Mouse (Mus musculus) liver, adult (tissue): ENCODE data around the gene Zbtb17.

Source experiments
- GATA4 ChIP-seq: IDR thresholded peaks from 2 replicates; pipeline ENCODE4 v1.6.1; 2014; ENCODE audit warnings: mild to moderate bottlenecking, low read length; ENCODE audit not compliant: insufficient replicate concordance

Gene Zbtb17

GRCm38 (mm10) chr4:141443641-141444429, 619 bp upstream of the Zbtb17 start:
- no peak for TF ChIP-seq GATA4

GRCm38 (mm10) chr4:141445328-141445720, 870 bp downstream of the Zbtb17 start:
- TF ChIP-seq GATA4 = no peak

- no peak for TF ChIP-seq GATA4
Measured at GRCm38 (mm10) chr4:141446211-141446610, 1.8 kb downstream of the Zbtb17 start.

GRCm38 (mm10) chr4:141451251-141451650, 6.8 kb downstream of the Zbtb17 start:
- no peak for TF ChIP-seq GATA4

- no peak for TF ChIP-seq GATA4
Measured at GRCm38 (mm10) chr4:141451916-141452450, 7.5 kb downstream of the Zbtb17 start.

- no peak for TF ChIP-seq GATA4
Measured at GRCm38 (mm10) chr4:141454581-141455350, 10.3 kb downstream of the Zbtb17 start.

GRCm38 (mm10) chr4:141455526-141455925, 11.1 kb downstream of the Zbtb17 start:
- no peak for TF ChIP-seq GATA4

GRCm38 (mm10) chr4:141456193-141456938, 11.9 kb downstream of the Zbtb17 start:
- no peak for TF ChIP-seq GATA4

GRCm38 (mm10) chr4:141458236-141458635, 13.8 kb downstream of the Zbtb17 start:
- TF ChIP-seq GATA4 = no peak

- TF ChIP-seq GATA4 = no peak
Measured at GRCm38 (mm10) chr4:141458888-141459287, 14.4 kb downstream of the Zbtb17 start.

- TF ChIP-seq GATA4 = no peak
Measured at GRCm38 (mm10) chr4:141459766-141460165, 15.3 kb downstream of the Zbtb17 start.

GRCm38 (mm10) chr4:141460481-141460880, 16.0 kb downstream of the Zbtb17 start:
- TF ChIP-seq GATA4 = no peak

GRCm38 (mm10) chr4:141461088-141461487, 16.6 kb downstream of the Zbtb17 start:
- TF ChIP-seq GATA4 = no peak

- no peak for TF ChIP-seq GATA4
Measured at GRCm38 (mm10) chr4:141461576-141461975, 17.1 kb downstream of the Zbtb17 start.

- TF ChIP-seq GATA4 = no peak
Measured at GRCm38 (mm10) chr4:141463472-141463871, 19.0 kb downstream of the Zbtb17 start.

GRCm38 (mm10) chr4:141464722-141465121, 20.3 kb downstream of the Zbtb17 start:
- no peak for TF ChIP-seq GATA4
